Mouse (Mus musculus) spleen, adult 2 months (tissue): ENCODE measurements around the gene Ushbp1.

ENCODE experiments used
- CTCF ChIP-seq: fragments of 200-500 bp; IDR thresholded peaks from 2 replicates; pipeline ENCODE4 v1.5.1; 2011; ENCODE audit warnings: mild to moderate bottlenecking, inconsistent platforms; ENCODE audit not compliant: insufficient read depth, insufficient read length, insufficient replicate concordance; ENCODE audit errors: extremely low read depth
- POLR2A ChIP-seq: fragments of 200-500 bp; IDR thresholded peaks from 2 replicates; pipeline ENCODE4 v1.6.1; 2011; ENCODE audit warnings: low read depth, low read length, inconsistent platforms

GRCm38 (mm10) chr8:71391696-71392095 is 3.9 kb downstream of the Ushbp1 start:
- TF ChIP-seq POLR2A = no peak
- no peak for TF ChIP-seq CTCF
